Mouse (Mus musculus) stomach, embryonic 16.5 days (tissue): ENCODE data around the gene Mrfap1. TPM values are rescaled to one million over a fixed set of nuclear protein-coding genes. Genes with fewer than 3 reads are reported as not detected.

Experiments used
- ATAC-seq: fragments of 200-750 bp; cut with Nextera tagmentation; 2 replicates; pipeline ENCODE4 v1.8.0; 2017; ENCODE audit warnings: moderate number of reproducible peaks, moderate TSS enrichment; ENCODE audit not compliant: insufficient read depth, low FRiP score
- H3K27ac ChIP-seq: fragments of 300-500 bp; sonication (generic); 2 replicates; pipeline ENCODE4 v1.5.1; 2014; ENCODE audit warnings: low read length
- H3K27me3 ChIP-seq: fragments of 300-500 bp; sonication (generic); 2 replicates; pipeline ENCODE4 v1.6.1; 2014; ENCODE audit warnings: low read length, control low read depth, mixed read lengths; ENCODE audit not compliant: control insufficient read depth, insufficient read depth
- H3K36me3 ChIP-seq: fragments of 300-500 bp; sonication (generic); 2 replicates; pipeline ENCODE4 v1.6.1; 2014; ENCODE audit warnings: low read length; ENCODE audit not compliant: control insufficient read depth, insufficient read depth
- H3K4me1 ChIP-seq: fragments of 300-500 bp; sonication (generic); 2 replicates; pipeline ENCODE4 v1.6.1; 2014; ENCODE audit warnings: low read length, control low read depth, mixed read lengths; ENCODE audit not compliant: control insufficient read depth, insufficient read depth
- H3K4me2 ChIP-seq: fragments of 300-500 bp; sonication (generic); 2 replicates; pipeline ENCODE4 v1.6.1; 2014; ENCODE audit warnings: low read depth, low read length, mixed read lengths
- H3K4me3 ChIP-seq: fragments of 300-500 bp; sonication (generic); replicated peaks from 2 replicates; pipeline ENCODE4 v1.5.1; 2014; ENCODE audit warnings: mild to moderate bottlenecking, low read length
- H3K9ac ChIP-seq: fragments of 300-500 bp; sonication (generic); 2 replicates; pipeline ENCODE4 v1.6.1; 2014; ENCODE audit warnings: low read length
- H3K9me3 ChIP-seq: fragments of 300-500 bp; sonication (generic); replicated peaks from 2 replicates; pipeline ENCODE4 v1.6.1; 2016; ENCODE audit warnings: low read length, control low read depth; ENCODE audit not compliant: control insufficient read depth
- WGBS: fragments of 180-500 bp; shearing (Covaris S2); extraction: QIAGEN DNeasy Blood & Tissue Kit; methylation state at CpG from one replicate; pipeline ENCODE4 v1.1.7; 2014; 5-methylcytosine and 5-hydroxymethylcytosine counted together
- polyA plus RNA-seq: library from polyadenylated mRNA; unstranded; fragments of >200 nt; fragmentation: Nextera tagmentation; extraction: Ambion mirVana; gene quantifications from 2 replicates; pipeline ENCODE4 v1.2.1, GENCODE M21; 2015

The Mrfap1 gene
- polyA plus RNA-seq, 1 experiment from 2014 or later = 321 TPM

- Histone ChIP-seq H3K9ac (no peak overlapping the region), H3K4me2 (no peak overlapping the region), H3K27me3 (no peaks in the 10 kb centered on the region), H3K27ac (no peak overlapping the region), H3K9me3 (no peaks in the 10 kb centered on the region), H3K4me1 (0 out of 2 replicates have a peak, but pooled peaks cover 2% of the 10 kb centered on the region), H3K4me3 (no peak overlapping the region), H3K36me3 (no peaks in the 10 kb centered on the region)
- WGBS = 66% methylated on average over 4 of the region's 4 CpGs
- no peak for ATAC-seq
Measured at GRCm38 (mm10) chr5:36829098-36829497, 32.5 kb upstream of the Mrfap1 start.

GRCm38 (mm10) chr5:36822907-36823306 lies 26.3 kb upstream of the Mrfap1 start:
- Histone ChIP-seq H3K4me1 (no peaks in the 10 kb centered on the region), H3K27me3 (no peaks in the 10 kb centered on the region), H3K4me3 (no peak overlapping the region), H3K36me3 (no peaks in the 10 kb centered on the region), H3K4me2 (no peak overlapping the region), H3K9ac (no peak overlapping the region), H3K27ac (no peak overlapping the region), H3K9me3 (no peaks in the 10 kb centered on the region)
- WGBS = 87% methylated on average over 4 of the region's 4 CpGs
- no peak for ATAC-seq

GRCm38 (mm10) chr5:36820142-36820541 lies 23.6 kb upstream of the Mrfap1 start:
- WGBS = 49% methylated on average over 6 of the region's 6 CpGs
- ATAC-seq = no peak; the same call in 1 of the 2 replicates
- no peaks in the 10 kb centered on the region for H3K36me3 ChIP-seq

GRCm38 (mm10) chr5:36819742-36820141 lies 23.2 kb upstream of the Mrfap1 start:
- Histone ChIP-seq H3K27ac (no peak overlapping the region), H3K9me3 (no peaks in the 10 kb centered on the region), H3K4me2 (no peak overlapping the region), H3K4me3 (no peak overlapping the region), H3K9ac (no peak overlapping the region), H3K36me3 (no peaks in the 10 kb centered on the region), H3K27me3 (no peaks in the 10 kb centered on the region), H3K4me1 (no peaks in the 10 kb centered on the region)
- ATAC-seq = no peak
- WGBS = 85% methylated on average over 5 of the region's 5 CpGs

More at GRCm38 (mm10) chr5:36820142-36820541, 23.6 kb upstream of the Mrfap1 start:
- H3K27me3 ChIP-seq = no peaks in the 10 kb centered on the region
- no peak overlapping the region for H3K27ac ChIP-seq
- no peaks in the 10 kb centered on the region for H3K4me1 ChIP-seq
- H3K9ac ChIP-seq = no peak overlapping the region
- no peak overlapping the region for H3K4me2 ChIP-seq
- H3K9me3 ChIP-seq = no peaks in the 10 kb centered on the region
- no peak overlapping the region for H3K4me3 ChIP-seq

GRCm38 (mm10) chr5:36817738-36818137 lies 21.2 kb upstream of the Mrfap1 start:
- no peak overlapping the region for H3K4me2 ChIP-seq
- no peak overlapping the region for H3K9ac ChIP-seq
- H3K36me3 ChIP-seq = no peaks in the 10 kb centered on the region
- H3K4me3 ChIP-seq = no peak overlapping the region
- H3K27me3 ChIP-seq = no peaks in the 10 kb centered on the region
- no peak for ATAC-seq
- no peaks in the 10 kb centered on the region for H3K4me1 ChIP-seq
- H3K9me3 ChIP-seq = no peaks in the 10 kb centered on the region
- 67% methylated on average over 3 of the region's 3 CpGs for WGBS
- no peak overlapping the region for H3K27ac ChIP-seq

GRCm38 (mm10) chr5:36814554-36814953 lies 18.0 kb upstream of the Mrfap1 start:
- Histone ChIP-seq H3K4me2 (no peak overlapping the region), H3K27me3 (no peaks in the 10 kb centered on the region), H3K4me1 (no peaks in the 10 kb centered on the region), H3K36me3 (no peaks in the 10 kb centered on the region), H3K4me3 (no peak overlapping the region), H3K27ac (no peak overlapping the region), H3K9me3 (no peaks in the 10 kb centered on the region), H3K9ac (no peak overlapping the region)
- no peak for ATAC-seq
- WGBS = 70% methylated on average over 6 of the region's 6 CpGs

- Histone ChIP-seq H3K4me2 (no peak overlapping the region), H3K9ac (no peak overlapping the region), H3K9me3 (no peaks in the 10 kb centered on the region), H3K36me3 (no peaks in the 10 kb centered on the region), H3K4me3 (no peak overlapping the region), H3K27ac (no peak overlapping the region), H3K4me1 (no peaks in the 10 kb centered on the region), H3K27me3 (no peaks in the 10 kb centered on the region)
- ATAC-seq = peak; percentile 27; the same call in 1 of the 2 replicates
- WGBS = 31% methylated on average over 3 of the region's 3 CpGs
Measured at GRCm38 (mm10) chr5:36811413-36811812, 14.8 kb upstream of the Mrfap1 start.

- H3K9me3 ChIP-seq = no peaks in the 10 kb centered on the region
- no peak overlapping the region for H3K4me2 ChIP-seq
- no peaks in the 10 kb centered on the region for H3K36me3 ChIP-seq
- 73% methylated on average over 3 of the region's 3 CpGs for WGBS
- H3K4me1 ChIP-seq = no peaks in the 10 kb centered on the region
- no peak overlapping the region for H3K27ac ChIP-seq
- no peak overlapping the region for H3K4me3 ChIP-seq
- no peak for ATAC-seq
- H3K27me3 ChIP-seq = no peaks in the 10 kb centered on the region
- H3K9ac ChIP-seq = no peak overlapping the region
Measured at GRCm38 (mm10) chr5:36810634-36811033, 14.1 kb upstream of the Mrfap1 start.

GRCm38 (mm10) chr5:36809123-36809522 lies 12.6 kb upstream of the Mrfap1 start:
- no peak overlapping the region for H3K4me3 ChIP-seq
- no peak overlapping the region for H3K4me2 ChIP-seq
- H3K9ac ChIP-seq = no peak overlapping the region
- H3K27me3 ChIP-seq = no peaks in the 10 kb centered on the region
- no peak overlapping the region for H3K27ac ChIP-seq
- no peaks in the 10 kb centered on the region for H3K36me3 ChIP-seq
- 85% methylated on average over 7 of the region's 7 CpGs for WGBS
- no peaks in the 10 kb centered on the region for H3K9me3 ChIP-seq
- ATAC-seq = no peak
- H3K4me1 ChIP-seq = no peaks in the 10 kb centered on the region

GRCm38 (mm10) chr5:36807106-36807505 lies 10.5 kb upstream of the Mrfap1 start:
- Histone ChIP-seq H3K36me3 (no peaks in the 10 kb centered on the region), H3K27ac (no peak overlapping the region), H3K27me3 (no peaks in the 10 kb centered on the region), H3K4me2 (no peak overlapping the region), H3K4me1 (no peaks in the 10 kb centered on the region), H3K9me3 (no peaks in the 10 kb centered on the region), H3K4me3 (no peak overlapping the region), H3K9ac (no peak overlapping the region)
- WGBS = 30% methylated on average over 5 of the region's 5 CpGs
- ATAC-seq = no peak
